Mouse (Mus musculus): ENCODE results near the gene Adgrg6. TPM values are rescaled to one million over a fixed set of nuclear protein-coding genes. Genes with fewer than 3 reads are reported as not detected.

The Adgrg6 gene
- polyA plus RNA-seq, 1 experiment: 1.1 TPM

DNA sequence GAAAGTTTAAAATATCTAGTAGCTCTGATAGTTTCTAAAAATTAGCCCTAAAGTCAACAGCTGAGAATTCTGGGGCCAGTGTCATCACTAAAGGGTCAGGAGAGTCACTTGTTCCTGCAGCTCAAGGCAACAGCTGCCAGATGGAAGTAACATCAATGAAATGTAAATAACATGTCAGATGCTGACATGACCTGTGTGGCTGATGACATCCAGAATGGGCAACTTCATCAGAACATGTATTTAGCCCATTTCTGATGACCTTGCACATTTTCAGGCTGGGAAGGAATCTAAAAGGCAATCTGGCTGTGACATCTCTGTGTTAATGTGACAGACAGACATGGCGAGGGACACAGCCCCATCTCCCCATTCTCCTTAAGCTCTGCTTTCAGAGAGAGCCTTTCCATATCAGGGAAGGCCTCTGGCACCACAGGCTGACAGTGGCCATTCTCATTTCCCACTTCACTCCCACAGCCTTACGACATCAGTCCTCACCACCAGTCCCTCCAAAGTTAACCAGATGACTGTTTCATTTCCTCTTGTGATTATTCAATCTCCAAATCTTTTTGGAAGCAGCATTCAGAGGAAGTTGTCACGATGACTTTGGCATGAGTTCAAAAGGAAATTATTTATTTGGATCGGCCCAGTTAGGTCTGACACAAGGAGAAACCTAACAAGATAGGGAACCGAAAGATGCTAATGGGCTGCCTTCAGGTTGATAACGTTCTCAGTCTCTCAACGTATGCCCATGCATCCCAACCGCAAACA is 70.7 kb downstream of the Adgrg6 start:
- H3K4me3 ChIP-seq (ENCODE audit: insufficient read depth, poor library complexity, severe bottlenecking): no peak overlapping the region
- H3ac ChIP-seq (ENCODE audit: control insufficient read depth, insufficient read length, low read depth): no peak overlapping the region
- no peaks in the 10 kb centered on the region for H3K27me3 ChIP-seq (ENCODE audit: control insufficient read depth, insufficient read depth, insufficient read length)
- no peaks in the 10 kb centered on the region for H3K36me3 ChIP-seq (ENCODE audit: control insufficient read depth, insufficient read depth)
- TF ChIP-seq MAX (IDR thresholded peaks at IDR 0.05) (no peak), CEBPB (IDR thresholded peaks at IDR 0.05; ENCODE audit: low read depth) (no peak), USF1 (IDR thresholded peaks at IDR 0.05; ENCODE audit: low read depth) (no peak), CTCF (IDR thresholded peaks at IDR 0.05; ENCODE audit: control insufficient read depth, insufficient read depth, insufficient read length) (no peak), FOSL1 (IDR thresholded peaks at IDR 0.05; ENCODE audit: insufficient read depth, low read length, poor library complexity, severe bottlenecking) (no peak), MYOG (IDR thresholded peaks at IDR 0.05; ENCODE audit: control insufficient read depth, extremely low read depth, insufficient read length) (no peak), MYOD1 (IDR thresholded peaks at IDR 0.05; ENCODE audit: control insufficient read depth, insufficient read length, low read depth) (no peak)
- H3K79me3 ChIP-seq (ENCODE audit: low read depth): no peaks in the 10 kb centered on the region
- H3K79me2 ChIP-seq (ENCODE audit: control insufficient read depth, insufficient read depth): no peaks in the 10 kb centered on the region

- H3K79me3 ChIP-seq (ENCODE audit: low read depth): no peaks in the 10 kb centered on the region
- H3K79me2 ChIP-seq (ENCODE audit: control insufficient read depth, insufficient read depth): no peaks in the 10 kb centered on the region
- no peak for TF ChIP-seq FOSL1 (IDR thresholded peaks at IDR 0.05; ENCODE audit: insufficient read depth, low read length, poor library complexity, severe bottlenecking)
- TF ChIP-seq MYOG (IDR thresholded peaks at IDR 0.05; ENCODE audit: control insufficient read depth, extremely low read depth, insufficient read length): no peak
- TF ChIP-seq USF1 (IDR thresholded peaks at IDR 0.05; ENCODE audit: low read depth): no peak
- TF ChIP-seq CTCF (IDR thresholded peaks at IDR 0.05; ENCODE audit: control insufficient read depth, insufficient read depth, insufficient read length): no peak
- TF ChIP-seq MYOD1 (IDR thresholded peaks at IDR 0.05; ENCODE audit: control insufficient read depth, insufficient read length, low read depth): no peak
- no peak for TF ChIP-seq CEBPB (IDR thresholded peaks at IDR 0.05; ENCODE audit: low read depth)
- TF ChIP-seq MAX (IDR thresholded peaks at IDR 0.05): no peak
- no peaks in the 10 kb centered on the region for H3K27me3 ChIP-seq (ENCODE audit: control insufficient read depth, insufficient read depth, insufficient read length)
- H3K36me3 ChIP-seq (ENCODE audit: control insufficient read depth, insufficient read depth): no peaks in the 10 kb centered on the region
- no peak overlapping the region for H3ac ChIP-seq (ENCODE audit: control insufficient read depth, insufficient read length, low read depth)
- no peak overlapping the region for H3K4me3 ChIP-seq (ENCODE audit: insufficient read depth, poor library complexity, severe bottlenecking)
Observed at GRCm38 (mm10) chr10:14471039-14471550, 74.4 kb downstream of the Adgrg6 start.

DNA sequence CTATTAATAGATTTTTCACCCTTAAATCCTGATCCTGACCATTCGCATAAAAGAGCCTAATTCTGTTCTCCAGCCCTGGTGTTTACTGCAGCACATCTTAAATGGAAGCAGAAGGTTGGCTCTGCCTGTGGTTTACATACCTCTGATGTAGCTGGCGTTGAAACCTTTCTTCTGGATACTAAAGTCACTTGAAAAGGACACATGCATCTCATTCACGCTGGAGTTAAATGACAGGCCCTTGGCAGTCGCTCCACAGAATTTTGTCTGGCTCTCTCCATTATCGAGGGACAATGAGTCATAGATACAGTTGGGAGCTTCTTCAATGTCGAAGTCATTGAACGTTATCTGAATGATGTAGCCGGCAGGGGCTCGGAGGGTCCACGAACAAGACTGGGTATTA is 76.8 kb downstream of the Adgrg6 start:
- no peaks in the 10 kb centered on the region for H3K36me3 ChIP-seq (ENCODE audit: control insufficient read depth, insufficient read depth)
- H3K79me3 ChIP-seq (ENCODE audit: low read depth): no peaks in the 10 kb centered on the region
- H3ac ChIP-seq (ENCODE audit: control insufficient read depth, insufficient read length, low read depth): no peak overlapping the region
- no peak overlapping the region for H3K4me3 ChIP-seq (ENCODE audit: insufficient read depth, poor library complexity, severe bottlenecking)
- no peaks in the 10 kb centered on the region for H3K79me2 ChIP-seq (ENCODE audit: control insufficient read depth, insufficient read depth)
- H3K27me3 ChIP-seq (ENCODE audit: control insufficient read depth, insufficient read depth, insufficient read length): no peaks in the 10 kb centered on the region
- TF ChIP-seq USF1 (IDR thresholded peaks at IDR 0.05; ENCODE audit: low read depth) (no peak), CTCF (IDR thresholded peaks at IDR 0.05; ENCODE audit: control insufficient read depth, insufficient read depth, insufficient read length) (no peak), MYOD1 (IDR thresholded peaks at IDR 0.05; ENCODE audit: control insufficient read depth, insufficient read length, low read depth) (no peak), CEBPB (IDR thresholded peaks at IDR 0.05; ENCODE audit: low read depth) (no peak), MAX (IDR thresholded peaks at IDR 0.05) (no peak), MYOG (IDR thresholded peaks at IDR 0.05; ENCODE audit: control insufficient read depth, extremely low read depth, insufficient read length) (no peak), FOSL1 (IDR thresholded peaks at IDR 0.05; ENCODE audit: insufficient read depth, low read length, poor library complexity, severe bottlenecking) (no peak)

DNA sequence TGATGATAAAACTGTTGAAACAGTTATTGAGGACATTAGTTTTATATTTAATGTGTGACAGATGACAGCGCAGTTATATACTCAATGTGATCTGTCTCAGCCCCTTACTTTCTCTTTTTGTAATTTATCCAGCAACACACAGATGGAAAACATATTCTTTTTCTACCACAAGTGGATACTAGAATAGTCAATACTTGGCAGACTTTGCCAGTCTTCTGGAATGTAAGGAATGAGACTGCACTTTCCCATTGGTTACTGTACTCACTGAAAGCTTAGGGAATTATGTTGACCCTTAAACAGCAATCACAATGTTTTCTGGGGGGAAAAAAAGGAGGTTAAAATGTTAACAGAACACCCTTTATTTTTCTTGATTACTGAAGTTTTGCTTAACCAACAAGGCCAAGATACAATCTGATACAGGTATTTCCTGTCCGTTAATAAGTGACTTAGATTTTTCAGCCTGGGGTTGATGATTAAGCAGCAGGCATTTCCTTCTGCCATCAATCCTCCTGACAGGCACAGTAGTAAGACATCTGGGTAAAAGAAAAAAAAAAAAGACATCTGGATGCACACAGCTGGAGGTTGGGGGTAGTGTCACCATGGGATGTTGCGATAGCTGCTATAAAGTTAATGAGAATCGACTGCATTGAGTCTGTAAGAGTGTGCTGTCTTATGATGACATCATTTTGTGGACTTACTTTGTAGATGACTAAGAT is 81.5 kb downstream of the Adgrg6 start:
- Histone ChIP-seq H3K27me3 (ENCODE audit: control insufficient read depth, insufficient read depth, insufficient read length) (no peaks in the 10 kb centered on the region), H3K4me3 (ENCODE audit: insufficient read depth, poor library complexity, severe bottlenecking) (no peak overlapping the region), H3ac (ENCODE audit: control insufficient read depth, insufficient read length, low read depth) (no peak overlapping the region), H3K36me3 (ENCODE audit: control insufficient read depth, insufficient read depth) (no peaks in the 10 kb centered on the region), H3K79me2 (ENCODE audit: control insufficient read depth, insufficient read depth) (no peaks in the 10 kb centered on the region), H3K79me3 (ENCODE audit: low read depth) (no peaks in the 10 kb centered on the region)
- TF ChIP-seq FOSL1 (IDR thresholded peaks at IDR 0.05; ENCODE audit: insufficient read depth, low read length, poor library complexity, severe bottlenecking) (peak; percentile 58), MYOG (IDR thresholded peaks at IDR 0.05; ENCODE audit: control insufficient read depth, extremely low read depth, insufficient read length) (no peak), CEBPB (IDR thresholded peaks at IDR 0.05; ENCODE audit: low read depth) (peak; percentile 61), CTCF (IDR thresholded peaks at IDR 0.05; ENCODE audit: control insufficient read depth, insufficient read depth, insufficient read length) (no peak), USF1 (IDR thresholded peaks at IDR 0.05; ENCODE audit: low read depth) (no peak), MAX (IDR thresholded peaks at IDR 0.05) (no peak), MYOD1 (IDR thresholded peaks at IDR 0.05; ENCODE audit: control insufficient read depth, insufficient read length, low read depth) (peak; percentile 76)

DNA sequence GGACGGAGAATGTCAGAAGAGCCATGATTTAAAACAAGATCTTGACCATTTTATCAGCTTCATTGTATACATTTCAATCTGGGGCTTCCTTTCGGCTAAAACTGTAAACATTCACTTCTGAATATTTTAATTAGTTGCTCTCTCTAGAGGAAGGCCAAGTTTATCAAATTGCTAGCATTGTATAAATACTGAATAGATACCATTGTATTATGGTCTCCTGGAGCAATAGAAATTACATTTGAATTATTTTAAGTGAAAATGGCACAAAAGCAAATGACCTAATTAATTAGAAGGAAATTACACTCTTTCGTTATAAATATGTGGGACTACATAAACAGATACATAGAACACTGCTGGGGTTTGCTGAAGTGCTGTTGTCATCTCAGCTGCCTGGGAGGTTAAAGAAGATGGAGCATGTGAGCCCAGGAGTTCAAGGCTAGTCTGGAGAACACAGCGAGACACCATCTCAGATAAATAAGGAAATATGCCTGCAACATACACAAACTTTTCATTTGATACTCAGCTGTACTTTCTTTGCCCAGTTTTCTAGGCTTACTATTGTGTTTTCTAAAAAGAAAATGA is 84.4 kb downstream of the Adgrg6 start:
- H3K79me2 ChIP-seq (ENCODE audit: control insufficient read depth, insufficient read depth): no peaks in the 10 kb centered on the region
- TF ChIP-seq USF1 (IDR thresholded peaks at IDR 0.05; ENCODE audit: low read depth) (no peak), MYOG (IDR thresholded peaks at IDR 0.05; ENCODE audit: control insufficient read depth, extremely low read depth, insufficient read length) (no peak), MAX (IDR thresholded peaks at IDR 0.05) (no peak), CEBPB (IDR thresholded peaks at IDR 0.05; ENCODE audit: low read depth) (no peak), FOSL1 (IDR thresholded peaks at IDR 0.05; ENCODE audit: insufficient read depth, low read length, poor library complexity, severe bottlenecking) (no peak), MYOD1 (IDR thresholded peaks at IDR 0.05; ENCODE audit: control insufficient read depth, insufficient read length, low read depth) (no peak), CTCF (IDR thresholded peaks at IDR 0.05; ENCODE audit: control insufficient read depth, insufficient read depth, insufficient read length) (no peak)

More for the DNA sequence above, 84.4 kb downstream of the Adgrg6 start:
- no peak overlapping the region for H3K4me3 ChIP-seq (ENCODE audit: insufficient read depth, poor library complexity, severe bottlenecking)
- H3K79me3 ChIP-seq (ENCODE audit: low read depth): no peaks in the 10 kb centered on the region
- no peak overlapping the region for H3ac ChIP-seq (ENCODE audit: control insufficient read depth, insufficient read length, low read depth)
- no peaks in the 10 kb centered on the region for H3K36me3 ChIP-seq (ENCODE audit: control insufficient read depth, insufficient read depth)
- H3K27me3 ChIP-seq (ENCODE audit: control insufficient read depth, insufficient read depth, insufficient read length): no peaks in the 10 kb centered on the region

Data from C2C12 (cell line).